Mouse (Mus musculus): ENCODE measurements around the gene Rab25.

DNA sequence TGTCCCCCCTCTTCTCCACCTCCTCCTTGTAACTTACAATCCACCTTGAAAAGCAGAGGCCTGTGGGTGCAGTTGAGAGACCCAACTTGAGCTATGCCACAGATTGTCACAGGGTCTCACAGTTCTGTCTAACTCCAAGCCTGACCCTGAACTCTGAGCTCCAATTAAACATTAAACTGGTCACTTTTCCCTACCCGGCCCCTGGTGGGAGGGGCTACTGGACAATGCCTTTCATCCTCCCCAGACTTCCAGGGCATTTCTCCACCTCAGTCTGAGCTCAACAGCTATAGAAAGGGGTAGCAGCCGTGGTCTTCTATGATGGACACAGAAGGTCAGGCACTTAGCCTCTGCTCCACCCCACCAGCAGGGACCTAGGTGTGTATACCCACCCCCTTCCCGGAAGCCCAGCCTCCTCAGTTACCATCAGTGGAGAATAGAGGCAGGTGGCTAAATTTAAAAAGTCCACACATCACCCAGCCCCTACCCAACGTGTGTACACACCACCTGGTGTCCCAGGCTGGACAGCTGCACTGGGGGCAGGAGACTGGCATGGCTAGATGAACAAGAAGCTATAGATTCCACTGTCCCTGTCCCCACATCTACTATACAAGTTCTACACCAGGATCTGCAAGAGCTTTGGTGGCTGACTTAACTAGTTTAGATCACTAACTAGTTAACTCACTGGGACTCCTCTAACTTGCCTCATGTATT is 47.3 kb downstream of the Rab25 start:
- TF ChIP-seq CTCF (IDR thresholded peaks at IDR 0.05; ENCODE audit: borderline replicate concordance, control insufficient read depth, extremely low read depth, insufficient read depth, low read length, poor library complexity) = no peak
- no peak for TF ChIP-seq POLR2A (IDR thresholded peaks at IDR 0.05; ENCODE audit: control insufficient read depth, extremely low read depth, insufficient read depth, low read length, poor library complexity)

Measured in thymus, adult 2 months (tissue).